Mouse (Mus musculus) embryonic fibroblast, embryonic 13.5 days (primary cell): Measurements from ENCODE around the gene Csnk1d.

Experiments
- CTCF ChIP-seq: IDR thresholded peaks from 2 replicates; pipeline ENCODE4 v1.5.1; 2011; ENCODE audit warnings: mild to moderate bottlenecking, control low read depth, low read length, moderate library complexity, borderline replicate concordance; ENCODE audit not compliant: insufficient read depth
- POLR2A ChIP-seq: IDR thresholded peaks from 2 replicates; pipeline ENCODE4 v1.6.1; 2011; ENCODE audit warnings: low read depth, mild to moderate bottlenecking, control low read depth, low read length, moderate library complexity

GRCm38 (mm10) chr11:120932564-120933398 is 58.3 kb downstream of the Csnk1d start, which contains the start of gene Ccdc57:
- TF ChIP-seq CTCF (no peak), POLR2A (peak; percentile 39)
